Mouse (Mus musculus) layer of hippocampus, postnatal 25 days (tissue): ENCODE results near the gene Txndc11. TPM values are rescaled to one million over a fixed set of nuclear protein-coding genes. Genes with fewer than 3 reads are reported as not detected.

Experiments used
- DNase-seq, 2 experiments: peaks; one replicate each; pipeline ENCODE4 v3.0.0; 2022; ENCODE audit warnings: mixed read lengths in 2 of 2, low spot score in 1 of 2; ENCODE audit errors: extremely low spot score in 1 of 2
- total RNA-seq, 2 experiments: library from RNA; stranded (reverse); gene quantifications; 2 replicates each; pipeline ENCODE4 v1.2.3; 2021

The Txndc11 gene
- total RNA-seq, 2 experiments from 2014 or later, result 27.3 to 31.5 TPM

- peak in 1 of 2 experiments; percentile 53 for DNase-seq
Observed at GRCm38 (mm10) chr16:11066833-11067191, 67.6 kb downstream of the Txndc11 start.

- DNase-seq, result peak; percentile 89 to 95
Observed at GRCm38 (mm10) chr16:11066029-11066832, 68.2 kb downstream of the Txndc11 start, which contains the start of gene Litaf. Gene Litaf, minus strand, starts transcription at chr16:11066157.

- no peak for DNase-seq
Observed at GRCm38 (mm10) chr16:11065431-11065830, 69.0 kb downstream of the Txndc11 start.

- DNase-seq, result no peak
Observed at GRCm38 (mm10) chr16:11064742-11065141, 69.7 kb downstream of the Txndc11 start.

- DNase-seq, result no peak
Observed at GRCm38 (mm10) chr16:11064341-11064740, 70.1 kb downstream of the Txndc11 start.

DNA sequence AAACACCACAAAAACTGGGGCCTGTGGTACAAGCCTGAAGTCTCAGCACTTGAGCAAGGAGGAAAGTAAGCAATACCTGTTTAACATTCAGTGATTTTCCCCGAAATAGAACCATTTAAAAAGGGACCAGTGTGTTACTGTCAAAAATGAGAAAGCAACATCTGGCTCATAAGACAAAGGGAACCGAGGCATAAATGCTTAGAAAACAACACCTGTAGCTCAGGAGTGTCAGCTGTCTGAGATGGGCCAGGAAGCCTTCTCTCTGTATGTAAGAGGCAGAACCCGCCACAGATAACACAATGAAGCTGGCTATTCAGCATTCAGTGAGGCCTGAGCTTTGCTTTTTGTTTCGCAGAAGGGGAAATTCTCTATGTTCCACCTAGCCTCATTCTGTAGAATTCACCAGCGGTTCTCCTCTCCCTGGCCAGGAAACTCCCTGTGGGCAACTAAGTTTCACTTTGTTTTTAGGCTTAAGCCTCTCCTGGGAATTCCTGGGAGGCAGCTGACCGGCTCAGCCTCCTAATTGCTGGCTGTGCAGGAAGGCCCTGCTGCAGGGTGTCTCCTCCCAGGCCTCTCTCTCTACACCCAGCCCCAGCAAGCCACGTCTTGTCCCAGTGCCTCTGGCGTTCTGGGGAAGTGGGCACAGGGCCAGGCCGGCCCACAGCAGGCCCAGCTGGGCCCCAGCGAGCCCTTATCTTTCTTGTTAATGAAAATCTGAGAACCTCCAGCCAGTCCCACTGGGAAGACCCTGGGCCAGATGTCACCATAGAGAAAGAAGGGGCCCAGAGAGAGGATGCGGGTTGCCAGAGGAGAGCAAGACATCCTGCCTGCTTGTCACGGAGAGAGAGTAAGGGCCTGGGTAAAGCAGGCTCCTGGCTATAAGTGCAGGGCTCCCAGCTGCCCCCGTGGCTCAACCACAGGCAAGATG is 71.4 kb downstream of the Txndc11 start:
- peak in 1 of 2 experiments; percentile 45 for DNase-seq

DNA sequence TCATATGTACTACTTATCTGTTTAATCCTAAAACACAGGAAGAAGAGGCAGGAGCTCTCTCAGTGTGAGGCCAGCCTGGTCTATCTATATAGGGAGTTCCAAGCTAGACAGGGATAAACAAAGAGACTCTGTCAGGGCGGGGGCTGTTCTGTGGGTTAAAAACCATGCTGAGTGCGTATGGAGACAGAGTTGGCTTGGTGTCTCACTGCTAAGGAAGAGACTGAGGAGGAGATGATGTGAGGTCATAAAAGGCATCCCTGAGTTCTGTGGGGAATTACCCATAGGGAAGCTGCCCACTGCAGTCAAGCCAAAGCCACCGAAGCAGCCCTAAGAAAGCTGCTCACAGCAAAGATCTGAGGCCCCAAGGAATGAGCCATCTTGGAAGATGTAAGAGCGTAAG is 73.8 kb downstream of the Txndc11 start, which contains the start of gene Snn:
Snn (plus strand) TSS at position 301 of the 400 bp plus-strand sequence.
- DNase-seq, result no peak

GRCm38 (mm10) chr16:11055916-11056315 is 78.5 kb downstream of the Txndc11 start:
- DNase-seq, result no peak

DNA sequence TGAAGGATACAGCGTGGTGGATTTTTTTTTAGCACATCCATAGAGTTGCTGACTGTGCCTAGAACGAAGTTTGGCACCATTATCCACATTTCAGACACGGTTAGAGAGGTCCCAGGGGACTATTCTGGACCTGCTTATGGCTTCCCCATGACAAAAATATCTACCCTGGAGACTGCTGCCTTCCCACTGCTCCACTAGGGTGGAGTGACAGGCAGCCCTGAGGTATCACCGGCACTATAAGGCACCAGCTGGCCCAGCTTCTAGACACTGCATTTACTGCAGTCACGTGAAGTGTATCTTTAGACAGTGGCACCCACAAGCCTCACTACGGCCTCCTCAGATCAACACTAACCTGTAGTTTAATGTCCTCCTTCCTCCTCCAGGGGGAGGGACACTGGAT is 79.6 kb downstream of the Txndc11 start:
- no peak for DNase-seq

- DNase-seq, result no peak
Observed at GRCm38 (mm10) chr16:11054409-11054808, 80.0 kb downstream of the Txndc11 start.

DNA sequence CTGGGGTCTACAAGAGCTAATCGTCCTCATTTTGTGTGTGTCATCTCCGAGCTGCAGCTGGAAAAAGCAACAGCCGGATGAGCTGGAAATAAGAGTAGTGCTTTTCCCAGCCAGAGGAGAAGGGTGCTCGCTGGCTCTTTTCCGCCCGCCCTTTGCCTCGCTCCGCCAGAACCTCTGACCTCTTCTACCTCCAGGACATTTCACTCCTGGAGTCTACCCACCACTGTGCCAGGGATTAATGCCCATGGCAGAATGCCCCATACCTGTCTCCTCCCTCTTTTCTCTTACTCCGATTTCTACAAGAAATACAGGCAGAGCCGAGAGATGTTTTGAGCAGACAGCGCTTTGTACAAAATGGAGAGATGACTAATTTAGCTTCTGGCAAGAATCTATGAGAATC is 83.3 kb downstream of the Txndc11 start:
- DNase-seq, result no peak

GRCm38 (mm10) chr16:11050226-11050625 is 84.2 kb downstream of the Txndc11 start:
- DNase-seq, result no peak

GRCm38 (mm10) chr16:11047130-11047529 is 87.3 kb downstream of the Txndc11 start:
- no peak for DNase-seq

DNA sequence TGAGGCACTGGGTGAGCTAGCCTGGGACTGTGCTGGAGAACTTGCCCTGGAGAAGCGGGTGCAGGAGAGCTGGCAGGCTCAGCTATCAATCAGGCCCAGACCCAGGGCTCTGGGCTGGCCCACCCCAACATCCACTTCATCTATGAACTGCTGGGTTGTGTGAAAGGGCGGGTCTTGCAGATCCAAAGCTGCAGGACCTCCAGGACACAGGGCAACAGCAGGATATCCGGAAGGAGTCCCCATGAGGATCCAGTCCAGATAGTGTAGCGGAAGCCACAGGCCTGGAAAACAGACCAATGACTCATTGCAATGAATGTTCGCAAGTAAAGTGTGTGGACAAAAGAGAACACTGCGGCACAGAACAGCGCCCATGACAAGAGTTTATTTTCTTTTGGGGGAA is 88.0 kb downstream of the Txndc11 start:
- DNase-seq, result no peak

DNA sequence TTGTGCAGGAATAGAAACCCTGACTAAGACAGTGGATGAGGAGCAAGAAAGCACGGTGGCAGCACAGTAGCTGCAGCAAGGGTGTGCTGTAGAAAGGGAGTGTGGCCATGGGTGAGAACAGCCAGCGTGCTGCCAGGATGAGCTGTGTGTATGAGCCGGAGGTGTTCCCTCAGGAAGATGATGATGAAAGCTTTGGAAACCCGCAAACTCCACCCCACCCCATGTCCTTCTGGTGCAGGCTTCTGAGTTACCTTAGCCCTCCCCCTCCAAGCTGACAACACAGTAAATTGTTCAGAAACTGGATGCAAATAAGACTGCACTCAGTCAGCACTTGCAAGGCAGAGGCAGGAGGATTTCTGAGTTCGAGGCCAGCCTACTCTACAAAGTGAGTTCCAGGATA is 91.2 kb downstream of the Txndc11 start:
- DNase-seq, result no peak

DNA sequence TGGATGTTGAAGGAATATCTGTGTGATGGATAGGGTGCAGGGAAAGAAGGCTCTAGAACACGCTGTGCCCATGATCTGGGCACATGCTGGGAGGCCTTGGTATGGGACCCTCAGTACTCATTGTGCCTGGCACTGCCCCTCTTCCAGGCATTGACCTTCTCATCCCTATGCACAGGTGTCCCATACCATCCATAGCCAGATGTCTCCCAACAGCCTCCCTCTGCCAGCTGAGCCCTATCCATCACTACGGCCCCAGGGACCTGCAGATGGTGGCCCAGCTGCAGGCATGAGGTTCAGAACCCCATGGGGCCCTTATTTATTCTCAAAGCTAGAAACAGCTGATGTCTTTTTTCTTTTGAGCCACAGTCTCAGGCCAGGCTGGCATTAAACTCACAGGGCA is 93.8 kb downstream of the Txndc11 start:
- DNase-seq, result no peak

DNA sequence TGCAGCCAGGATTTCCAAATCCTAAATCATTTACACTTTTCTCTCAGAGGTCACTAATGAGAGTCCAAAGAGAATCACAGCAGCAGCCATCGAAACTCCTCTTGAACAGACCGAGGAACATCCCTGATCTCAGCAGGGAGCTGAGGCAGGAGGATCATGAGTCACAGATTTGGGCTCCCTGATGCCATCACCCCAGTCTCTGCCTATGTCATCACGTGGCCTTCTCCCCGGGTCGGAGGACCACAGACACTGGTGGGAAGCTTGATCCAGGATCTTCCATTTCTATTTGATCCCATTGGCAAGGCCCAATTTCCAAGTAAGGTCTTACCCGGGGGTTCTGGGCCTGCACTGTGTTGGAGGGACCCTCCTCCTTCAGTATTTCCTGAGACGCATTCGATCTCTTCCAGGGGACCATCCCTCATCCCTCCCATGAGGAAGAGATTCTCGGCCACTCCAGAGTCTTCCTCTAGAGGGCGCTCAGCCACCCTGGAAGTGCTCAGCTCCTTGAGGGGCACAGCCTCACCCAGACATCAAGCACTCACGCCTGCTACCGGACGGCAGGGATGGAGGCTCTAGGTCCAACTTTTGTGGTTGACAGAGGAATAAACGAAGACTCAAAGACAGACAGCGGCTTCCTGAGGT is 98.5 kb downstream of the Txndc11 start:
- peak; percentile 63 to 82 for DNase-seq

- DNase-seq, result no peak
Observed at GRCm38 (mm10) chr16:11035273-11035672, 99.2 kb downstream of the Txndc11 start.

DNA sequence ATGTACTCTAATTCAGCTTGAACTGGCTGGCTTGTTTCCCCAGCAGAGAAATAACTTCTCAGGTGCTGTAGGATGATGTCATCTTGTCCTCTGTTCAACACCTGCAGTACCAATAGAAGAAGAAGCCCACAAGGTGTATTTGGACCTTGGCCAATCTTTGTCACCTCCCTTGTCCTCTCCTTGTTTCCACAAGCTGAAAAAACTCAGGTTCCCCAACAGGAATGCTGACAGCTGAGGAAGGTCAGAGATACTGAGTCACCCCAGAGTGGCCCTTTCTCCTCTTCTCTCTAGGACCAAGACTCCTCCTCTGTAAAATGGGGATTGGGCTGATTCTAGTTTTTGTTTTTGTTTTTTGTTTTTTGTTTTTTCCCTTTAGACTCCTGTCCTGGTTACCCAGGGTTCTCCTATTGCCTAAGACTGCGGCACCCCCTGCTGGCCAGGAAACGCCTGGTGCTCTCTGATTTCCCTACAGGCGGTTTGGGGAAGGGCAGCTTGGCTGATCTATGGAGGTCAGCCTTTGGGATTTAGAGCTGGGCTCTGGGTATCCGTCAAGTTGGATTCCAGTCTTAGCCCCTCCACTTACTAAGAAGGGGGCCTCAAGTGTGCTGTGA is 100.2 kb downstream of the Txndc11 start:
- DNase-seq, result peak; percentile 70 to 90

- no peak for DNase-seq
Observed at GRCm38 (mm10) chr16:11031320-11031719, 103.1 kb downstream of the Txndc11 start.
